Mouse (Mus musculus): Measurements from ENCODE around the gene Tsfm.

- TF ChIP-seq CTCF (IDR thresholded peaks at IDR 0.05; ENCODE audit: low read depth) (no peak), EP300 (IDR thresholded peaks at IDR 0.05; ENCODE audit: low read depth) (no peak)
Observed at GRCm38 (mm10) chr10:127040569-127041214, 10.1 kb upstream of the Tsfm start.
